Mouse (Mus musculus) kidney, adult 18-20 months (tissue): ENCODE measurements around the gene Gtf3c5.

Experiments used
- DNase-seq: peaks from one replicate; pipeline ENCODE4 v3.0.0; 2021

Gtf3c5 gene

DNA sequence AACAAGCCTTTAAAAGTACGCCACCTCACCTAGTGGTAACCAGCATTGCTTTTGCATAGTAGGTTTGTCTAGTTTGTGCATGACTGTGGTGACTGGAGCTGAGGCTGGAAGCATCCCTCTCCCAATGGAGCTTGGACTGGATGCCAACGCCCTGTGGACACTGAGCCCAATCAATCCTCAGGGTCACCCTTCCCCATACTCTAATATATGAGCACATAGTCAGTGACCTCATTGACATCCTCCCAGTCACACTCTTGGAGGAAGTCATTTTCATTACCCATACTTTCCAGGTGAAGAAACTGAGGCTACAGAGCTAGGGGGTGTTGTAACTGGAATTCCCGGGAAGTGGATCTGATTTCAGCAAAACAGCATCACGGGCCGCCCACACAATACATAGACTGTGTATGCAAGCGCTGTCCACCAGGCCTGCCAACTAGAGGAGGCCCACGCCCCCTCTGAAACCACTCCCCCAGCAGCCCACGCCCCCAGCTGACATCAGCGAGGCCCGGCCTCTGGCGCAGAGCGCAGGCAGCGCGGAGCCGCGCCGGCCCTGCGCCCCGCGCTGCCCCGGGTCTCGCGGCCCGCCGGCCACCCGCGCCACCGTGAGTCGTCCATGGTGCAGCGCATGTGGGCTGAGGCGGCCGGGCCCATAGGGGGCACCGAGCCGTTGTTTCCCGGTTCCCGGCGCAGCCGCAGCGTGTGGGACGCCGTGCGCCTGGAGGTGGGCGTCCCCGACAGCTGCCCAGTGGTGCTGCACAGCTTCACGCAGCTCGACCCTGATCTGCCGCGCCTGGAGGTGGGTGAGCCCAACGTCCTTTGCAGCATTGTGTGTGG is 50.4 kb downstream of the Gtf3c5 start:
- DNase-seq, result peak; percentile 89

DNA sequence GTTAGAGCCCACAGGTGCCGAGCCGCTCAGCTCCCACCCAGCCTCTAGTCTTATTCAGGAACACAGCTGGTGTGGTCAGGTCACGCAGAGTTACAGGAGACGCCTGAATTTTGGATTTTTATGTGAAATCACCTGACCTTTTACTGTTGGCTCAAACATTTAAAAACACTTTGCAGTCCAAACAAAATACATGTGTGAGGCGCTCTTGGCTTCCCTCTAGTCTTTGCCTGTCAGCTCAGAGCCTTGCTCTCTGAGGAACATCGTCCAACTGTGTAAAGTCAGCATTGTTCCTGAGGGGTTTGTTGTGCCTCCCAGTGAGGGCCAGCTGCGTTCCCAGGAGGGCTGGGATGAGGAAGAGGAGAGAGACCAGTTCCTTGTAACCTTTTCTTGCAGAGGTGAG is 53.2 kb downstream of the Gtf3c5 start:
- DNase-seq, result no peak

DNA sequence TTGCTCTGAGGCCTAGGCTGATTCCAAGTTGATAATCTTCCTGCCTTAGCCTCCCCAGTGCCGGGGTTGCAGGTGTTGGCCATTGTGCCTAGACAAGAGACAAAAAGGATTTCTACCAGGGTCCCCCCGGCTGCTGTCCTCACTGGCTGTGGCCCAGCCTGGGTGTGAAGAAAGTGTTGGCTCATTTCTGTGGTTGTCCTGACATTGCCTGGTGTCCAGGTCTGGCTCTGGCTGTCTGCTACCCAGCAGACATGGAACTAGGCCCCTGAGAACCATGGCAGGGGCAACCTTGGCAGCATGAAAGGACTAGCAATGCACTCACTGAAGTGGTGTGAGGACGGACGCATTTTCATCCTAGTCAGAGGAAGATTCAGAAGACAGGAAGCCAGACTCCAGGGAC is 53.7 kb downstream of the Gtf3c5 start:
- DNase-seq, result no peak

DNA sequence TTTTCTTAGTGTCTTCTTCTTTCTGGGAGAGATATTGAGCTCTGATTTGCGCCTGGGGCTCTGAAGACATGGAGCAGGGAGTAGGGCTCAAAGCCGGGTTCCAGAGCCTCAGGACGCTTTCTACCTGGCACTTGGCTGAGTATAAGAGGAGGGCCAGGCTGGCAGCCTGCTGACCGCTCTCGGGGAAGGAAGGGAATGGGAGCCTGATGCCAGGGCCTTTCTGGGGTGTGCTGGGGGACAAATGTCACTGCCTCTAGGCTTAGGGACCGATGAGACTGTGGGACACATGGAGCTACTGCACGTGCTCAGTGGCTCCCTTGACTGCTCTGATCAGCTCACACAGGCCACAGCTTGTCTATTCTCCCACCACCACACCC is 55.2 kb downstream of the Gtf3c5 start:
- DNase-seq, result no peak

DNA sequence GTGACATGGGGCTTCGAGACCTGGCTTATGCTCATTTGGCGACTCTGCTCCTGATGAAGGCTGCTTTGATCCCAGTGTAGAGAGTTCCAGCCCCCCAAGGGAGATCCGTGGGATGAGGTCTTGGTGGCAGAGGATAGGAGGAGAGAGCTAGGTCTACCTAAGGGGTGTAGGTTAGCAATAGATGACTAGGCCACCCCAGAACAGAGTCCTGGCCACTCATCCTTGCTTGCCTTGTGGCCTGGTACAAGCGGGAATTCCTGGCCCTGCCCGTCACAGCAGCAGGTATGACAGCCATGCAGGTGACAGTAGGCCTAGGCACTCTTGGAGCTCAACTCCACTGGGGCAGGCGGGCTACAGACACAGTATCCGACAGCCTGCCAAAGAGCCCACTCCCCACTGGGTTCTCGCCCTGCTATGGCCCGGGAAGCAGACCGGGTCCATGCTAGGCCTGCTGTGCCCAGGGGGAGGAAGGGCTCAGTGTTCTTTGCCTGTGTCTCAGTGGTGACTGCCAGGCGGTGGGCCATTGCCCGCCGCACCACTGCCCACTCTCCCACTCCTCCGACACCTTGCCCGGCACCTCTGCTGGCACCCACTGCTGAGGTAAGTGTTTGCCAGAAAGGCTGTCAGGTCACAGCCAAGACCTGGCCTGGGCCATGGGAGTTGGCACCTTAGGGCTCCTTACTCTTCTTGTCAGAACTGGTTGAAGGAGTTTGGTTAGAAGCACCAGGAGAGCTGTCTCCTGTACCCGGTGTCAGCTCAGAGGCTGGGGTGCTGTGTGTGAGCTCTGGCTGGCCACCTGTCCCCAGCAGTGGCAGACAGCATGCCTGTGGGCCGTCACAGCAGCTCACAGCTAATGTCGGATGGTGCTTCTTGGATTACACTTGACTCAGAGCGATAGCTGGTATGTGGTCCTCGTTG is 55.9 kb downstream of the Gtf3c5 start:
- DNase-seq, result no peak

DNA sequence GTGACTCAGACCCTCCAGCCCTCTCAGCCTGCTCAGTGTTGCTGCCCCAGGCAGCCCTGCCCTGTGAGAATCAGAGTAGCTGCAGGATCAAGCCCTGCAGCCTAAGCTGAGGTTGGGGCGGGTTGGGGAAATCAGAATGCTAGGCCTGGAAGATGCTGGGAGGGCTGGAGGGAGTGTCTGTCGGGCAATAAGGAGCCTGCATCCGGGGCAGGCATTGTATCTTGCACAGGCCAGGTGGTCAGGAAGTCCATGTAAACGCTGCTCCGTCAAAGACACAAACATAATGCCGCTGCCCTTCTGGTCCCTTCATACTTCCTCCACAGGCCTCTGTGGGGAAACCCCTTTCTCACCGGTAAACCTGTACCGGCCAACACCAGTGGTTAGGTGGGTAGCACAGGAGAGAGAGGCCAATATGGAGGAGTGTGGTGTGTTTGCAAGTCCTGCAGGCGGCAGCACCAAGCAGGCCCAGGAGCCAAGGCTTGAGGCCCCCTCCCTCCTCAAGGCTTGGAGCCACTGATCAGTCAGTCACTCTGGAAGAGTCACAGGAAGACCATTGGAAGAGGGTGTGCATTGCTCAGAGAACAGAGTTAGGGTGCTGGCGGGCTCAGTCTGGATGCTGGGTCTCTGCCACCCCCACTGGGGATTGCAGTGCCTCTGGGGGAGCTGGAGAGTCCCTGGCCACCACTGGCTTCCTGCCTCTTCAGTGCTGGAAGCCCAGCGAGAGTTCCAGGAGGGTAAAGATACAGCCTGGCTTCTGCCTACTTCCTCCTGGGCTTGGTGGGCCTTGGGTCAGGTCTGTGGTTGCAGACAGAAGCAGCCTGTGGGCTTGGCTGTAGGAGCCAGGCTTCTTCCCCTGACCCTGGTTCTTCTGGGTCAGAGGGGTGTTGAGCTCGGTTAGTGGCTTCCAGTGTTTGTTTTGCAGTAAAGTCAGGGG is 57.3 kb downstream of the Gtf3c5 start:
- no peak for DNase-seq

DNA sequence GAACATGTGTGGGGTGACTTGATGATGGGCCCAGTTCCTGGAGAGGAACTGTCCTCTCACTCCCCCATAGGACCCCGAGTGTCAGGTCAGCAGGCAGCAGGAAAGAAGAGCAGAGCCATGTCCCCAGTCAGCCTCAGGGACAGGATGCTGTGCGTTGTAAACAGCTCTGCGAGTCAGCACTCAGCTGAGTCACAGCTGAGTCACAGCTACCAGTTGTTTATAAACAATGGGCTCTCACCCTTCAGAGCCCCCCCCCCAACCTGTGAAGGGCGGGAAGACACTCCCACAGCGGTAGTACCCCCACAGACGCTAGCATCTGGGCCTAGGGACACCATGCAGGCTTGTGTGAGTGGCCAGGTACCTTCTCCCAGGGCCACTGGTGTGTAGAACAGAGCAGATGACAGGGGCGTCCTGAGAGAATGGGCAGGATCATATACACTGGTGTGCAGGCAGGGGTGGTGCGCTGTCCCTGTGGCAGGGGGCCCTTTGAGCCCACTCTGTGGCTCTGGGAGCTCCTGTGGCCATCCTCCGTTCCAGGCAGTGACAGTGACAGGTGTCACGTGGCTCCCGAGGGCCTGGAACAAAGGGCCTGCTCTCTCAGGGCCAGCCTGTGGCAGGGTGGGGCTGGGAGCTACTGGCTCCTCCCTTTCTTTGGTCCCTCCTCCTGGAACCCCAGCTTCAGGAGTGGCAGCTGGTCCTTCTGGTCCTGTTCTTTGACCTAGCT is 58.2 kb downstream of the Gtf3c5 start:
- DNase-seq, result peak; percentile 70

DNA sequence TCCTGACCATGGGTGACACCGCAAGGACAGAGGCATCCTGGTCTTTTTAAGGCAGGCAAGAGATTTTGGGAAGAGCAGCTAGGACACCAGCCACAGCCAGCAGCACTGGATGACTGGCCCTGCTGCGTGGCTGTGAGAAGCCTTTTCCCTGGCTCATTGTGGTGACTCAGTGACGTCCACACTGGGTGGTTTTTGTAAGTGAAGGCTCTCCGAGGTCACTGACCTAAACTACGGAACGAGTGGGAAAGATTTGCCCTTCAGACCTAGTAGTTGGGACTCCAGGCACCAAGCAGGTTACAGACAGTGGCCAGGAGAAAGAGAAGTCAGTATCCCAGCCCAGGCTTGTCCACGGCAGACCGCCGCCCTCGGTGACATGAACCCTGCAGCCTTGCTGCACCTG is 59.1 kb downstream of the Gtf3c5 start:
- no peak for DNase-seq

DNA sequence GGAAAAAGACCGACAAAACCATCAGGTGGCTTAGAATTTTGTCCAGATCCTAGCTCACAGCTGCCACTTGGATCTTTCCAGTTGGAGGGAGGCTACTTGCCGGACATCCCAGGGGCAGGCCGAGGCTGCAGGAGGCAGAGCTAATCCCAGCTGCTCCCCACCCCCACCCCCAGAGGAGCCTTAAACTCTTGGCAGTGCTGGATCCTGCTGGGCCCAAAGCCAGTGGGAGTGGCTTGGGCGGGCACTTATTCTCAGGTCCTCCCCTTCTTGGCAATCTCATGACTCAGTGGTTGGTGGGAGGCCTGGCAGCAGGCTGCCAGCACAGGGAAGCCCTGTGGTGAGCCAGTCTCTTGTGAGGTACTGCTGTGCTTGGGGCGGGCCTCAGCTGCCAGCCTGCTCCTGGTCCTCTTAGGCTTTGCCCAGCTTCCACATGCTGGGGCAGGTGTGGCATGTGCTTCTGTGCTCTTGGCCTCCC is 59.9 kb downstream of the Gtf3c5 start:
- peak; percentile 92 for DNase-seq

DNA sequence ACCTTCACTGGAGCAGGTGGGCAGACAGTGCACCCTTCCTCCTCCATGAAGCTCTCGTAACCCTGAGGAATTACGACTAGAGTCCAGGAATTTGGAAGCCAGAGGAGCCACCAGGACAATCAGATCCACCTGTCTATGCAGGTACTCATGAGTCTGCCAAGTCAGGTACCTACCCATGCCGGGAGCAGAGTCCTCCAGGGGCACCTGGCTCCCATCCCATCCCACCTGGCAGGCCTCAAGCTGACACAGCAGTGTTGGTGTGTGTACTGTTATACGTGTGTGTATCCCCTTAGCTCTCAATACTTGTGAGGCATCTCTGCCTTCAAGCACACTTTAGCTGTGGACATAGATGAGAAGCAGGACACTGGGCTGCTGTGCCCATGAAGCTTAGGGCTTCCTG is 61.4 kb downstream of the Gtf3c5 start:
- peak; percentile 72 for DNase-seq

DNA sequence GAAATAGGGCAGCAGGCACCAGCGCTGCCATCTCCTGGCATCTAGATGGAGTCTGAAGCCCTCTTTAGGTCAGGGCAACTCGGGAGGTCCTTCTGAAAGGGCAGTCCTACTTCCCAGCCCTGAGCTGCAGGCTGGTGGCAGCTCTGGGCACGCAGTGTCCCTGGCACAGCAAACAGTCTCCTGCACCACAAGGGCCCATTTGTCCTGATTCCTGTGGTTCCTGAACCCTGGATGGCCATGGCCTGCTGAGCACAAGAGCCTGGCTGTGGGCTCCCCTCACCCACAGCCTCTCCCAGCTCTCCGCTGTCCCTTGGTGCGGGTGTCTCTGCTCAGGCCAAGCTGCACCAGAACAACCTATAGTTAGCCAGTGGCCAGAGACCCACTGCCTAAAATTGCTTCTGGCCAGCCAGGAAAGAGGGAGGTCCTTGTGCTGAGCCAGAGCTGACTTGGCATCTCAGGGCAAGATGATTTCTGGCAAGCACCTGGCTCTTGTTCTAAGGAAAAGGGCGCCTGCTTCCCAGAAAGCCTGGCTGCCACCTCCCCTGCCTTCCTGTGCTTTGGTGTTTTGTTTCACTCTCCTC is 61.9 kb downstream of the Gtf3c5 start:
- peak; percentile 57 for DNase-seq

DNA sequence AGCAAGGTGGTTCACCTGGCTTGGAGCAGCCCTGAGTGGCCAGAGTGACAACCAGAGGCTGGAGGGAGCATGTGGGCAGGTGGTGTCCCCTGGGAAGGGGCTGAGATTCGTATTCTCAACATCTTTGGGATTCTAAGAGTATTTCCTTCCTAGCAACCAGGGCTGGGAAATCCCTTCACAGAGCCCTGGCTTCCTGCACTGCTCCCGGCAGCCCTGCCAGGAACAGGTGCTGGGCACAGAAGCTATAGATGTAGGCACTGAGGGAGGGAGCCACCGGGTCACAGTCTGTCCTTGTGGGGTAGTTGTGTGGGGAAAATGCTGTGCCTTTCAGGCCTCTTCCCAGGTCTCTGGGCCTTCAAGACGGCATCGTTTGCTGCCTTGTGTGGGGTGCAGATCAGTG is 63.0 kb downstream of the Gtf3c5 start:
- DNase-seq, result no peak

DNA sequence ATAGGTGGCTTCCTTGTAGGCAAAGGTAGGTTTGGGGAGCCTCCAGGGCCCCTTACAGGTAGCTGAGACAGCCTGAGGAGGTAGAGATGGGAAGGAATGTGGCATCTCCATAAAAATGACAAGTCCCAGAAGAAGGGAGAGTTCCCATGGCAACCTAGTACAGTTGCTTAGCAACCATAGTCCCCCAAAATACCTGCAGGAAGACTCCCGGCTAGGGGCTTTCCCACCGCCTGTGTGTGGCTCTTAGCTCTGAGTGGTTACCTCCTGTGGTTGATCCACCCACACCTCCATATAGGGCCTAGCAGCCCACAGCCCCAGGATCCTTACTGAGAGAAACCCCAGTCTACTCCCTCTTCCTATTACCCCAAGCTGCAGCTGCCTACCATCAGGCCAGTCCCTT is 65.3 kb downstream of the Gtf3c5 start:
- no peak for DNase-seq

DNA sequence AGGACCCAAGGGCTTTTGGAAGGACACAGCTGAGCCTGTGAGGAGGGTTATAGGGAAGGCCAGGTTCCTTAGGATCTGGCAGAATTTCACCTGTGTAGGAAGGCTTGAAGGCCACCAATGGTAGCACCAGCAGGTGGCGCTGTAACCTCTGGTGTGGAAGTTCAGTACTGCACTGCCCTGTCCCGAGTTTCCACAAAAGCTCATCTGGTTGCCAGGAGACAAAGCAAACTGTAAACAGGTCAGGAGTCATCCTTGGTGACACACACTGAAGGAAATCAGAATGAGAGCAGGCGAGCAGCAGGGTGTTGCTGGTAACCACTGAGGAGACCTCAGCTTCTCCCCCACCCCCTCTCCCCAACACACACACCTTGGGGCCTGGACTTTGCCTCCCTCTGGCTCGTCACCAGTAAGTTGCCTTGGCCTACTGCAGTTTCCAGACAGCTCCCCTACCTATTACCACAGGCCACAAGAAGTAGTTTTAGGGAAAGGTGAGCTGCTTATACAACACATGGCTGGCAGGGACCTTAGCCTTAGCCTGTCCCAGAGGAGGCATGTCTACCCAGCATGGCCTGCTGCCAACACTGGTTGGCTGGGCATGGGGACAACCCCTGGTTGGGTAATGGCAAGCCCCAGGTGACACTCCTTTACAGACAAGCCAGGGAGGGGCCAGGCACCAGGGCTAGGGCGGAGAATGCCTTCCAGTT is 66.2 kb downstream of the Gtf3c5 start:
- peak; percentile 90 for DNase-seq
